Mouse (Mus musculus) small intestine, adult 10 weeks (tissue): Measurements from ENCODE around the gene Fcgr2b. TPM values are rescaled to one million over a fixed set of nuclear protein-coding genes. Genes with fewer than 3 reads are reported as not detected.

ENCODE experiments used
- polyA plus RNA-seq: library from polyadenylated mRNA; stranded (reverse); fragments of 350-450 nt; fragmentation: Illumina TruSeq; extraction: RNeasy Lipid Tissue Mini Kit (QIAGEN cat#74804); gene quantifications from one replicate; pipeline ENCODE4 v1.2.3, GENCODE M21; 2014; ENCODE audit warnings: low replicate concordance

The Fcgr2b gene
- polyA plus RNA-seq: 17.6 TPM

DNA sequence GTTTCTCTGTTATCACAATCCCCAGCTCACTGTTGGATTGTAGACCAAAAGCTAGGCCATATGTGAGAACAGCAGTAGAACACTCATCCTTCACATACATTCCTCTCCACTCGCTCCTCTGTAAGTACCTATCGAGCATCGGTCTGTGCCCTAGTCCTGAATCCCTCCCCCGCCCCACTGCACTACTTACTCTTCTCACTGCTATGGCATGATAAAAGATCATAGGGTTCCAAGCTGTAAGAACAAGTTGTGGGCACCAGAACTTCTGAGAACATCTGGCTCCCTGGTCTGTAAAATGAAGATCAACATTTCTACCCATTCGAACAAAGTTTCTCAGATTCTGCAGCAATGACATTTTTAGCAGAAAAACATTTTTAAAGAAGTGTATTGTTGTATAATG lies at the start of gene Fcgr2b:
Gene Fcgr2b (minus strand): TSS at position 101 of the 400 bp plus-strand sequence.

GRCm38 (mm10) chr1:171018737-171019136 lies 42.4 kb upstream of the Fcgr2b start, which contains the start of gene Fcgr4:
TSS of gene Fcgr4 (plus strand) at chr1:171018920.

DNA sequence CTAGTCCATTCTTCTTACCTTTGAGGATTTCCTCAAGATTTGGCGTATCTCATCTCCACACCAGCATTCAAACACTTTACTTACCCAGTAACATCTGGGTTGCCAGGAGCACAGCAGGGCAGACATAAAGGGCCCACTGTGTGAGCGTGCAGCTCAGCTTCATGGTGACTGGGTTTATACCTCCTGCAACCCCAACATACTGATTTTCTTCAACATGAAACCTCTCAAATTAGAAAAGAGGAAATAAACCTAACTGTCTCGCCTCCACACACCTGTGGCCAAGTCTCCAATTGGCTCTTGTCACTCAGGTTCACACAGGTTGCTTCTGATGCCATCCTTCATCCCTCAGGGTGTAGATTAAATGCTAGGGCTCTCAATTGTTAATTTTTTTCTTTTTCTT lies 49.0 kb downstream of the Fcgr2b start, which contains the start of gene Fcrla:
Gene Fcrla (minus strand): TSS at position 206 of the 400 bp plus-strand sequence.

GRCm38 (mm10) chr1:170912891-170913615 lies 63.3 kb downstream of the Fcgr2b start, which contains the start of gene Fcrlb:
TSS of gene Fcrlb (minus strand) at chr1:170912941.

Other genes with a start within 250 kb of the Fcgr2b start
- 29.3 TPM for gene Atf6, start 108.8 kb downstream of the Fcgr2b start, polyA plus RNA-seq
- gene Gm26620, start 91.5 kb downstream of the Fcgr2b start, polyA plus RNA-seq: 1.6 TPM
- 25.5 TPM for gene Dusp12, start 91.0 kb downstream of the Fcgr2b start, polyA plus RNA-seq
- gene Fcrlb, start 63.6 kb downstream of the Fcgr2b start, polyA plus RNA-seq: not detected
- 3.4 TPM for gene Fcrla, start 49.0 kb downstream of the Fcgr2b start, polyA plus RNA-seq
- 9.9 TPM for gene Fcgr4, start 42.4 kb upstream of the Fcgr2b start, polyA plus RNA-seq
- gene Fcgr3, start 88.4 kb upstream of the Fcgr2b start, polyA plus RNA-seq: 11.7 TPM
- 1.9 TPM for gene Cfap126, start 137.4 kb upstream of the Fcgr2b start, polyA plus RNA-seq
- gene Sdhc, start 174.1 kb upstream of the Fcgr2b start, polyA plus RNA-seq: 37.0 TPM
- gene Mpz, start 174.2 kb upstream of the Fcgr2b start, polyA plus RNA-seq: 0.48 TPM
- 13.4 TPM for gene Pcp4l1, start 219.7 kb upstream of the Fcgr2b start, polyA plus RNA-seq
- gene Nr1i3, start 237.4 kb upstream of the Fcgr2b start, polyA plus RNA-seq: 16.9 TPM
- gene Tomm40l, start 246.0 kb upstream of the Fcgr2b start, polyA plus RNA-seq: 5.1 TPM
- 4.2 TPM for gene Apoa2, start 248.5 kb upstream of the Fcgr2b start, polyA plus RNA-seq